Mouse (Mus musculus) heart, adult 2 months (tissue): ENCODE measurements around the gene Abca13.

Experiments
- CTCF ChIP-seq: fragments of 200-600 bp; IDR thresholded peaks from 2 replicates; pipeline ENCODE4 v1.8.1; 2022; ENCODE audit warnings: antibody characterized with exemption, mild to moderate bottlenecking, moderate library complexity
- EP300 ChIP-seq: fragments of 200-500 bp; IDR thresholded peaks from 2 replicates; pipeline ENCODE4 v1.6.1; 2011; ENCODE audit warnings: low read depth, low read length, control low read depth; ENCODE audit not compliant: insufficient read depth
- POLR2A ChIP-seq: fragments of 200-500 bp; IDR thresholded peaks from 2 replicates; pipeline ENCODE4 v1.6.1; 2011; ENCODE audit warnings: mild to moderate bottlenecking, low read depth, low read length, control low read depth; ENCODE audit not compliant: insufficient read depth

- TF ChIP-seq CTCF (no peak), EP300 (no peak), POLR2A (no peak)
These were observed 244.9 kb downstream of the Abca13 start for GRCm38 (mm10) chr11:9436617-9437016.
